Mouse (Mus musculus) kidney, embryonic 16.5 days (tissue): ENCODE results near the gene Golt1b. TPM values are rescaled to one million over a fixed set of nuclear protein-coding genes. Genes with fewer than 3 reads are reported as not detected.
A peak's percentile ranks its signal among the peaks of the same experiment; 100 is the strongest.

Source experiments
- ATAC-seq: fragments of 200-750 bp; cut with Nextera tagmentation; 2 replicates; pipeline ENCODE4 v1.8.0; 2017; ENCODE audit warnings: moderate TSS enrichment; ENCODE audit not compliant: low FRiP score, low TSS enrichment
- H3K27ac ChIP-seq: fragments of 300-500 bp; sonication (generic); 2 replicates; pipeline ENCODE4 v1.5.1; 2014; ENCODE audit warnings: low read length
- H3K27me3 ChIP-seq: fragments of 300-500 bp; sonication (generic); 2 replicates; pipeline ENCODE4 v1.6.1; 2014; ENCODE audit warnings: low read length, control low read depth, mixed read lengths; ENCODE audit not compliant: insufficient read depth
- H3K36me3 ChIP-seq: fragments of 300-500 bp; sonication (generic); 2 replicates; pipeline ENCODE4 v1.6.1; 2014; ENCODE audit warnings: low read length, control low read depth, mixed read lengths; ENCODE audit not compliant: insufficient read depth
- H3K4me1 ChIP-seq: fragments of 300-500 bp; sonication (generic); 2 replicates; pipeline ENCODE4 v1.6.1; 2014; ENCODE audit warnings: low read length, control low read depth, mixed read lengths; ENCODE audit not compliant: insufficient read depth
- H3K4me2 ChIP-seq: fragments of 300-500 bp; sonication (generic); replicated peaks from 2 replicates; pipeline ENCODE4 v1.6.1; 2014; ENCODE audit warnings: low read depth, low read length
- H3K4me3 ChIP-seq: fragments of 300-500 bp; sonication (generic); 2 replicates; pipeline ENCODE4 v1.5.1; 2014; ENCODE audit warnings: mild to moderate bottlenecking, low read length
- H3K9ac ChIP-seq: fragments of 300-500 bp; sonication (generic); replicated peaks from 2 replicates; pipeline ENCODE4 v1.6.1; 2014; ENCODE audit warnings: low read length
- H3K9me3 ChIP-seq: fragments of 300-500 bp; sonication (generic); 2 replicates; pipeline ENCODE4 v1.6.1; 2016; ENCODE audit warnings: low read length, control low read depth
- whole genome bisulfite sequencing: fragments of 180-500 bp; shearing (Covaris S2); extraction: QIAGEN DNeasy Blood & Tissue Kit; methylation state at CpG from one replicate; pipeline ENCODE4 v1.1.7; 2014; 5-methylcytosine and 5-hydroxymethylcytosine counted together
- polyA plus RNA-seq: library from polyadenylated mRNA; unstranded; fragments of >200 nt; fragmentation: Nextera tagmentation; extraction: Ambion mirVana; gene quantifications from 2 replicates; pipeline ENCODE4 v1.2.1, GENCODE M21; 2015

Gene Golt1b
- polyA plus RNA-seq, 1 experiment from 2014 or later: 101 TPM

- WGBS: 54% methylated on average over 11 of the region's 11 CpGs
- peak within 1 kb of the TSS; percentile 67 for H3K4me2 ChIP-seq
- no peaks in the 10 kb centered on the region for H3K9me3 ChIP-seq
- H3K4me3 ChIP-seq: no peak within 1 kb of the TSS
- no peak within 1 kb of the TSS for H3K9ac ChIP-seq
- no peak within 1 kb of the TSS for H3K27ac ChIP-seq
- H3K27me3 ChIP-seq: peaks cover 30% of the 10 kb centered on the region
- peaks cover 5% of the 10 kb centered on the region; the same call in 1 of the 2 replicates for H3K4me1 ChIP-seq
- no peaks in the 10 kb centered on the region for H3K36me3 ChIP-seq
- no peak for ATAC-seq
Observed at GRCm38 (mm10) chr6:142412906-142413491, 26.0 kb downstream of the Golt1b start, which contains the start of gene Spx. Gene Spx, plus strand, starts transcription at chr6:142413441.

GRCm38 (mm10) chr6:142413845-142414244, 26.8 kb downstream of the Golt1b start:
- 0 out of 2 replicates have a peak, but pooled peaks cover 4% of the 10 kb centered on the region for H3K36me3 ChIP-seq
- H3K27me3 ChIP-seq: peaks cover 30% of the 10 kb centered on the region
- ATAC-seq: 0 out of 2 replicates have a peak, but pooled peaks have one; percentile 31
- H3K4me3 ChIP-seq: no peak overlapping the region
- 0 out of 2 replicates have a peak overlapping the region, but pooled peaks have one; percentile 67 for H3K4me2 ChIP-seq
- no peak overlapping the region for H3K27ac ChIP-seq
- peaks cover 5% of the 10 kb centered on the region; the same call in 1 of the 2 replicates for H3K4me1 ChIP-seq
- WGBS: 11% methylated on average over 12 of the region's 12 CpGs
- no peaks in the 10 kb centered on the region for H3K9me3 ChIP-seq
- no peak overlapping the region for H3K9ac ChIP-seq

- WGBS: 3% methylated on average over 24 of the region's 24 CpGs
- H3K4me3 ChIP-seq: peak overlapping the region; percentile 44
- peaks cover 5% of the 10 kb centered on the region; the same call in 1 of the 2 replicates for H3K4me1 ChIP-seq
- peak overlapping the region; percentile 67 for H3K4me2 ChIP-seq
- peak overlapping the region; percentile 35; the same call in 1 of the 2 replicates for H3K9ac ChIP-seq
- H3K27me3 ChIP-seq: peaks cover 30% of the 10 kb centered on the region
- H3K27ac ChIP-seq: no peak overlapping the region
- ATAC-seq: peak; percentile 39; the same call in 1 of the 2 replicates
- 0 out of 2 replicates have a peak, but pooled peaks cover 7% of the 10 kb centered on the region for H3K36me3 ChIP-seq
- no peaks in the 10 kb centered on the region for H3K9me3 ChIP-seq
Observed at GRCm38 (mm10) chr6:142414597-142414996, 27.6 kb downstream of the Golt1b start.

GRCm38 (mm10) chr6:142424976-142425375, 38.0 kb downstream of the Golt1b start:
- Histone ChIP-seq H3K27ac (no peak overlapping the region), H3K27me3 (no peaks in the 10 kb centered on the region), H3K36me3 (no peaks in the 10 kb centered on the region), H3K9me3 (no peaks in the 10 kb centered on the region), H3K4me3 (no peak overlapping the region), H3K4me1 (no peaks in the 10 kb centered on the region), H3K9ac (no peak overlapping the region), H3K4me2 (no peak overlapping the region)
- no peak for ATAC-seq
- WGBS: 59% methylated on average over 7 of the region's 7 CpGs

- Histone ChIP-seq H3K9ac (no peak overlapping the region), H3K4me3 (no peak overlapping the region), H3K4me2 (no peak overlapping the region), H3K36me3 (no peaks in the 10 kb centered on the region), H3K4me1 (no peaks in the 10 kb centered on the region), H3K27me3 (no peaks in the 10 kb centered on the region), H3K27ac (no peak overlapping the region), H3K9me3 (no peaks in the 10 kb centered on the region)
- no peak for ATAC-seq
Observed at GRCm38 (mm10) chr6:142429072-142429471, 42.1 kb downstream of the Golt1b start.

GRCm38 (mm10) chr6:142451381-142451780, 64.4 kb downstream of the Golt1b start:
- Histone ChIP-seq H3K36me3 (no peaks in the 10 kb centered on the region), H3K9ac (no peak overlapping the region), H3K27ac (no peak overlapping the region), H3K4me3 (no peak overlapping the region), H3K9me3 (no peaks in the 10 kb centered on the region), H3K4me1 (no peaks in the 10 kb centered on the region), H3K4me2 (no peak overlapping the region), H3K27me3 (no peaks in the 10 kb centered on the region)
- ATAC-seq: no peak
- WGBS: 57% methylated on average over 12 of the region's 12 CpGs

- Histone ChIP-seq H3K9me3 (no peaks in the 10 kb centered on the region), H3K4me3 (no peak overlapping the region), H3K4me1 (no peaks in the 10 kb centered on the region), H3K27ac (no peak overlapping the region), H3K27me3 (no peaks in the 10 kb centered on the region), H3K4me2 (no peak overlapping the region), H3K36me3 (no peaks in the 10 kb centered on the region), H3K9ac (no peak overlapping the region)
- WGBS: 68% methylated on average over 2 of the region's 2 CpGs
- ATAC-seq: no peak
Observed at GRCm38 (mm10) chr6:142453311-142453710, 66.3 kb downstream of the Golt1b start.

Other genes starting within 250 kb of the Golt1b start
- gene Slco1a6, start 178.7 kb upstream of the Golt1b start, polyA plus RNA-seq: 6.9 and 7.0 TPM in 2 replicates
- not detected in 2 replicates for gene Iapp, start 88.8 kb upstream of the Golt1b start, polyA plus RNA-seq
- 0.17 TPM in 1 of 2 replicates, not detected in the other for gene Slco1a5, start 64.2 kb upstream of the Golt1b start, polyA plus RNA-seq
- 18.3 and 20.2 TPM in 2 replicates for gene Pyroxd1, start 41.6 kb upstream of the Golt1b start, polyA plus RNA-seq
- gene Recql, start 134 bp upstream of the Golt1b start, polyA plus RNA-seq: 25.9 and 26.3 TPM in 2 replicates
- gene Spx, start 26.2 kb downstream of the Golt1b start, polyA plus RNA-seq: 0.37 and 0.55 TPM in 2 replicates
- gene Gys2, start 85.9 kb downstream of the Golt1b start, polyA plus RNA-seq: 0.27 TPM in 2 replicates
- gene Ldhb, start 120.7 kb downstream of the Golt1b start, polyA plus RNA-seq: 945 and 1,022 TPM in 2 replicates
- 25.2 and 29.4 TPM in 2 replicates for gene Kcnj8, start 184.4 kb downstream of the Golt1b start, polyA plus RNA-seq